Comparison of ENCODE assay signal across 9 mouse cellular contexts in the genomic region with DNA sequence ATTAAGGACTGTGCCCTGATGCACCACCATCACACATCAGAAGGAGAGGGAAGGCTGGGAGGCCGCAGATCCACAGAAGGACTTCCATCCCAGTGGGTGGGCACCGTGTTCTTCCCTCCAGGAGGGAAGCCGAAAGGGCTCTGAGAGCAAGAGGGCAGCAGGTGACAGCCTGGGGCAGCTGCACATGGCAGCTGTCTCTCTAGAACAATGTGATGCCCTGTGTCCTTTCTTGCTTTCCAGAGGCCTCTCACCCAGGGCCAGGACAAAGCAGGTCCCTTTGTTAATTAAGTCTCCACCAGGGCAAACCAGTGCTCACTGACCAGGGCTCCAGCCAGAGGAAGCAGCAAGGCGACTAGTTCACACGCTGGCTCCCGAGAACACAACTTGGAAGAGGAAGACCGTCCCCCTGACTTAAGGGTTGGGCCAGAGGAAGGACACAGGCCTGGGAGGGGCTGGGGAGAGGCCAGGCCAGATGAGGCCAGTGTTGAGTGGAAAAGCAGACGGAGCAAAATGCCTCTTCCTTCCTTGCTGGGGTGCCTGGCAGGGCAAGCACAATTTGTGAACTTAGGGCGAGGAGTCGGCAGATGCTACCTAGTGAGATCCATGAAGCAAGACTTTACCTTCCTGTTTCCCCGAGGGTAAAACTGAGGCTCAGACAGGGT. TPM values are rescaled to one million over a fixed set of nuclear protein-coding genes. Genes with fewer than 3 reads are reported as not detected.
DNase-seq lines count a peak whose midpoint lies in the region; ATAC-seq lines count a peak whose summit lies in the region.
"Had no signal": no experiment of that assay in that cellular context is flagged by ENCODE, and none has a peak within 500 bp of the region (broad histone marks: within the 10 kb centered on the region; RNA-seq: fewer than 3 reads in every experiment).

No protein-coding gene starts in this region.

- no peaks in the 10 kb centered on the region for H3K4me1 ChIP-seq in liver, embryonic 15.5 days (replicated peaks)
- H3K4me1 ChIP-seq in kidney, embryonic 16.5 days (ENCODE audit: insufficient read depth, low read length): peaks cover 17% of the 10 kb centered on the region
- peaks cover 11% of the 10 kb centered on the region; the same call in 1 of the 2 replicates for H3K4me1 ChIP-seq in neural tube, embryonic 12.5 days

- H3K9me3 ChIP-seq in liver, embryonic 15.5 days (replicated peaks): no peaks in the 10 kb centered on the region
- H3K9me3 ChIP-seq in kidney, embryonic 16.5 days (ENCODE audit: low read length): no peaks in the 10 kb centered on the region
- H3K9me3 ChIP-seq in neural tube, embryonic 12.5 days: no peaks in the 10 kb centered on the region

- H3K27me3 ChIP-seq in liver, embryonic 15.5 days: no peaks in the 10 kb centered on the region
- H3K27me3 ChIP-seq in kidney, embryonic 16.5 days (ENCODE audit: insufficient read depth, low read length): no peaks in the 10 kb centered on the region
- H3K27me3 ChIP-seq in neural tube, embryonic 12.5 days (replicated peaks): no peaks in the 10 kb centered on the region; the same call in 1 of the 2 replicates

- H3K9ac ChIP-seq in liver, embryonic 15.5 days: no peak overlapping the region
- peak overlapping the region; percentile 31; the same call in 1 of the 2 replicates for H3K9ac ChIP-seq in kidney, embryonic 16.5 days (replicated peaks; ENCODE audit: low read length)
- H3K9ac ChIP-seq in neural tube, embryonic 12.5 days: no peak overlapping the region
- H3K9ac ChIP-seq: liver, embryonic 14.5 days had no signal

- no peak overlapping the region for H3K4me2 ChIP-seq in liver, embryonic 15.5 days
- no peak overlapping the region for H3K4me2 ChIP-seq in kidney, embryonic 16.5 days (replicated peaks; ENCODE audit: low read depth, low read length)
- no peak overlapping the region for H3K4me2 ChIP-seq in neural tube, embryonic 12.5 days (replicated peaks)

- no peak for DNase-seq in liver
- peak; percentile 78 for DNase-seq in heart, adult 8-10 months (ENCODE audit: low spot score)
- DNase-seq in cerebellum, postnatal 14 days: no peak
- DNase-seq in right cerebral cortex, adult 2 months (ENCODE audit: low spot score in 2 of 2): no peak

- ATAC-seq in liver, embryonic 15.5 days (ENCODE audit: insufficient read depth): 0 out of 2 replicates have a peak, but pooled peaks have one; percentile 31
- peak; percentile 41; the same call in 1 of the 2 replicates for ATAC-seq in kidney, embryonic 16.5 days (ENCODE audit: low FRiP score, low TSS enrichment)
- peak; percentile 42; the same call in 1 of the 2 replicates for ATAC-seq in neural tube, embryonic 12.5 days (ENCODE audit: low FRiP score, low read depth)
- ATAC-seq in granulocyte monocyte progenitor cell, adult 5-6 weeks (replicated peaks; ENCODE audit: poor library complexity, severe bottlenecking): no peak

- H3K36me3 ChIP-seq in liver, embryonic 15.5 days (replicated peaks): no peaks in the 10 kb centered on the region
- 0 out of 2 replicates have a peak, but pooled peaks cover 7% of the 10 kb centered on the region for H3K36me3 ChIP-seq in kidney, embryonic 16.5 days (ENCODE audit: insufficient read depth, low read length)
- peaks cover 4% of the 10 kb centered on the region; the same call in 1 of the 2 replicates for H3K36me3 ChIP-seq in neural tube, embryonic 12.5 days

- 51% methylated on average over 11 of the region's 11 CpGs for WGBS in liver, embryonic 15.5 days (ENCODE audit: insufficient replicate concordance)
- WGBS in kidney, embryonic 16.5 days: 38% methylated on average over 11 of the region's 11 CpGs
- WGBS in neural tube, embryonic 12.5 days: 50% methylated on average over 11 of the region's 11 CpGs

- H3K27ac ChIP-seq in liver, embryonic 15.5 days (replicated peaks): no peak overlapping the region
- peak overlapping the region; percentile 38; the same call in 1 of the 2 replicates for H3K27ac ChIP-seq in kidney, embryonic 16.5 days (ENCODE audit: low read length)
- no peak overlapping the region for H3K27ac ChIP-seq in neural tube, embryonic 12.5 days
- H3K27ac ChIP-seq: liver, embryonic 14.5 days had no signal

- H3K4me3 ChIP-seq in liver, embryonic 15.5 days (replicated peaks): no peak overlapping the region
- no peak overlapping the region for H3K4me3 ChIP-seq in kidney, embryonic 16.5 days (ENCODE audit: low read length)
- no peak overlapping the region for H3K4me3 ChIP-seq in neural tube, embryonic 12.5 days

RNA-seq across cellular contexts. Expression of a gene that starts 34.7 kb away (rescaled TPM):
- polyA plus RNA-seq in liver, embryonic 15.5 days (2015; fragmentation: Nextera tagmentation; extraction: Ambion mirVana): 0.88 and 0.96 TPM in 2 replicates
- total RNA-seq in heart, adult 8-10 months (2022): 10 to 100 TPM in 2 of 4 experiments, 1 to 10 TPM in 2; 9.6 to 10.9 (median 10.1) TPM
- polyA plus RNA-seq in kidney, embryonic 16.5 days (2015; fragmentation: Nextera tagmentation; extraction: Ambion mirVana): 24.2 and 25.3 TPM in 2 replicates
- polyA plus RNA-seq in neural tube, embryonic 12.5 days (2016; fragmentation: Nextera tagmentation; extraction: Ambion mirVana): 7.3 and 8.4 TPM in 2 replicates
- total RNA-seq in granulocyte monocyte progenitor cell, adult 5-6 weeks (2014; fragmentation: Nextera tagmentation): 1.5 TPM in 1 of 2 replicates, not detected in the other
- not detected in 2 replicates for total RNA-seq in granulocyte monocyte progenitor cell, adult 5-6 weeks (2017)
